Mouse (Mus musculus) liver, embryonic 11.5 days (tissue): Measurements from ENCODE around the gene Slc12a8. TPM values are rescaled to one million over a fixed set of nuclear protein-coding genes. Genes with fewer than 3 reads are reported as not detected.

Experiments
- ATAC-seq: fragments of 200-750 bp; cut with Nextera tagmentation; replicated peaks from 2 replicates; pipeline ENCODE4 v1.8.0; 2017; ENCODE audit warnings: moderate number of reproducible peaks, mild to moderate bottlenecking, moderate TSS enrichment, moderate library complexity; ENCODE audit not compliant: low FRiP score
- DNase-seq: peaks from one replicate; pipeline ENCODE4 v3.0.0-alpha.2; 2017; ENCODE audit warnings: low spot score
- H3K27ac ChIP-seq: fragments of 300-500 bp; sonication (generic); 2 replicates; pipeline ENCODE4 v1.5.1; 2014; ENCODE audit warnings: mild to moderate bottlenecking, low read depth, low read length, control low read depth
- H3K27me3 ChIP-seq: fragments of 300-500 bp; sonication (generic); replicated peaks from 2 replicates; pipeline ENCODE4 v1.6.1; 2014; ENCODE audit warnings: low read length, mixed read lengths; ENCODE audit not compliant: control insufficient read depth, insufficient read depth
- H3K36me3 ChIP-seq: fragments of 300-500 bp; sonication (generic); 2 replicates; pipeline ENCODE4 v1.6.1; 2014; ENCODE audit warnings: mild to moderate bottlenecking, low read length, moderate library complexity, mixed read lengths; ENCODE audit not compliant: control insufficient read depth, insufficient read depth
- H3K4me1 ChIP-seq: fragments of 300-500 bp; sonication (generic); replicated peaks from 2 replicates; pipeline ENCODE4 v1.6.1; 2014; ENCODE audit warnings: low read length, mixed read lengths; ENCODE audit not compliant: control insufficient read depth, insufficient read depth
- H3K4me2 ChIP-seq: fragments of 300-500 bp; sonication (generic); 2 replicates; pipeline ENCODE4 v1.6.1; 2014; ENCODE audit warnings: mild to moderate bottlenecking, control low read depth, moderate library complexity
- H3K4me3 ChIP-seq: fragments of 300-500 bp; sonication (generic); 2 replicates; pipeline ENCODE4 v1.5.1; 2014; ENCODE audit warnings: low read depth, low read length, control low read depth
- H3K9ac ChIP-seq: fragments of 300-500 bp; sonication (generic); 2 replicates; pipeline ENCODE4 v1.6.1; 2014; ENCODE audit warnings: low read depth, low read length, control low read depth
- H3K9me3 ChIP-seq: fragments of 300-500 bp; sonication (generic); 2 replicates; pipeline ENCODE4 v1.6.1; 2016; ENCODE audit warnings: low read length, inconsistent platforms, mixed read lengths; ENCODE audit not compliant: control insufficient read depth
- WGBS: fragments of 180-500 bp; shearing (Covaris S2); extraction: QIAGEN DNeasy Blood & Tissue Kit; methylation state at CpG from one replicate; pipeline ENCODE4 v1.1.7; 2014; 5-methylcytosine and 5-hydroxymethylcytosine counted together
- polyA plus RNA-seq: library from polyadenylated mRNA; unstranded; fragments of >200 nt; fragmentation: Nextera tagmentation; extraction: Ambion mirVana; gene quantifications from 2 replicates; pipeline ENCODE4 v1.2.1, GENCODE M21; 2014

The Slc12a8 gene
- polyA plus RNA-seq, 1 experiment from 2014 or later, result 0.16 TPM

GRCm38 (mm10) chr16:33560281-33560680, 43.2 kb downstream of the Slc12a8 start:
- H3K4me2 ChIP-seq, result no peak overlapping the region

GRCm38 (mm10) chr16:33561308-33562009, 44.3 kb downstream of the Slc12a8 start:
- Histone ChIP-seq H3K27me3 (no peaks in the 10 kb centered on the region), H3K27ac (no peak overlapping the region), H3K36me3 (no peaks in the 10 kb centered on the region), H3K4me3 (no peak overlapping the region), H3K9me3 (no peaks in the 10 kb centered on the region), H3K4me2 (no peak overlapping the region), H3K4me1 (0 out of 2 replicates have a peak, but pooled peaks cover 4% of the 10 kb centered on the region), H3K9ac (no peak overlapping the region)
- DNase-seq (no peak), ATAC-seq (no peak)
- WGBS, result 78% methylated on average over 12 of the region's 12 CpGs

More at GRCm38 (mm10) chr16:33560281-33560680, 43.2 kb downstream of the Slc12a8 start:
- H3K27ac ChIP-seq, result no peak overlapping the region
- no peak overlapping the region for H3K4me3 ChIP-seq
- 0 out of 2 replicates have a peak, but pooled peaks cover 4% of the 10 kb centered on the region for H3K4me1 ChIP-seq
- H3K36me3 ChIP-seq, result no peaks in the 10 kb centered on the region
- H3K27me3 ChIP-seq, result no peaks in the 10 kb centered on the region
- peak; percentile 65 for DNase-seq
- ATAC-seq, result peak; percentile 65
- no peaks in the 10 kb centered on the region for H3K9me3 ChIP-seq
- no peak overlapping the region for H3K9ac ChIP-seq
- WGBS, result 10% methylated on average over 6 of the region's 6 CpGs

GRCm38 (mm10) chr16:33562874-33563537, 45.9 kb downstream of the Slc12a8 start:
- 53% methylated on average over 12 of the region's 12 CpGs for WGBS
- DNase-seq, result no peak
- Histone ChIP-seq H3K9me3 (no peaks in the 10 kb centered on the region), H3K4me1 (peaks cover 4% of the 10 kb centered on the region; the same call in 1 of the 2 replicates), H3K4me3 (no peak overlapping the region), H3K27ac (no peak overlapping the region), H3K27me3 (no peaks in the 10 kb centered on the region), H3K36me3 (no peaks in the 10 kb centered on the region), H3K4me2 (no peak overlapping the region), H3K9ac (no peak overlapping the region)
- no peak for ATAC-seq

GRCm38 (mm10) chr16:33563538-33564013, 46.4 kb downstream of the Slc12a8 start:
- H3K27ac ChIP-seq, result no peak overlapping the region
- ATAC-seq (no peak), DNase-seq (no peak)
- H3K9me3 ChIP-seq, result no peaks in the 10 kb centered on the region
- WGBS, result 65% methylated on average over 5 of the region's 5 CpGs
- H3K4me2 ChIP-seq, result no peak overlapping the region
- peaks cover 4% of the 10 kb centered on the region; the same call in 1 of the 2 replicates for H3K4me1 ChIP-seq
- no peaks in the 10 kb centered on the region for H3K27me3 ChIP-seq
- H3K9ac ChIP-seq, result no peak overlapping the region
- H3K4me3 ChIP-seq, result no peak overlapping the region
- no peaks in the 10 kb centered on the region for H3K36me3 ChIP-seq

GRCm38 (mm10) chr16:33566467-33566866, 49.3 kb downstream of the Slc12a8 start:
- no peaks in the 10 kb centered on the region for H3K27me3 ChIP-seq
- WGBS, result 73% methylated on average over 10 of the region's 10 CpGs
- DNase-seq (no peak), ATAC-seq (no peak)
- no peak overlapping the region for H3K9ac ChIP-seq
- no peaks in the 10 kb centered on the region; the same call in 1 of the 2 replicates for H3K4me1 ChIP-seq
- no peaks in the 10 kb centered on the region for H3K36me3 ChIP-seq
- H3K4me3 ChIP-seq, result no peak overlapping the region
- no peak overlapping the region for H3K4me2 ChIP-seq
- H3K9me3 ChIP-seq, result no peaks in the 10 kb centered on the region
- no peak overlapping the region for H3K27ac ChIP-seq

GRCm38 (mm10) chr16:33567736-33568135, 50.6 kb downstream of the Slc12a8 start:
- Histone ChIP-seq H3K27ac (no peak overlapping the region), H3K9ac (no peak overlapping the region), H3K9me3 (no peaks in the 10 kb centered on the region), H3K4me2 (no peak overlapping the region), H3K4me3 (no peak overlapping the region), H3K27me3 (no peaks in the 10 kb centered on the region), H3K4me1 (no peaks in the 10 kb centered on the region; the same call in 1 of the 2 replicates), H3K36me3 (no peaks in the 10 kb centered on the region)
- 74% methylated on average over 4 of the region's 4 CpGs for WGBS
- ATAC-seq (no peak), DNase-seq (no peak)

GRCm38 (mm10) chr16:33568269-33569016, 51.3 kb downstream of the Slc12a8 start:
- H3K4me2 ChIP-seq, result no peak overlapping the region
- DNase-seq (no peak), ATAC-seq (no peak)
- no peaks in the 10 kb centered on the region for H3K27me3 ChIP-seq
- no peak overlapping the region for H3K9ac ChIP-seq
- WGBS, result 82% methylated on average over 12 of the region's 12 CpGs
- no peaks in the 10 kb centered on the region; the same call in 1 of the 2 replicates for H3K4me1 ChIP-seq
- H3K36me3 ChIP-seq, result no peaks in the 10 kb centered on the region
- no peak overlapping the region for H3K4me3 ChIP-seq
- H3K27ac ChIP-seq, result no peak overlapping the region
- H3K9me3 ChIP-seq, result no peaks in the 10 kb centered on the region

GRCm38 (mm10) chr16:33572646-33573045, 55.5 kb downstream of the Slc12a8 start:
- H3K27ac ChIP-seq, result no peak overlapping the region
- H3K4me1 ChIP-seq, result no peaks in the 10 kb centered on the region; the same call in 1 of the 2 replicates
- no peak overlapping the region for H3K4me2 ChIP-seq
- no peak overlapping the region for H3K9ac ChIP-seq
- 0 out of 2 replicates have a peak, but pooled peaks cover 4% of the 10 kb centered on the region for H3K27me3 ChIP-seq
- 79% methylated on average over 6 of the region's 6 CpGs for WGBS
- no peak overlapping the region for H3K4me3 ChIP-seq
- DNase-seq (no peak), ATAC-seq (no peak)
- H3K9me3 ChIP-seq, result no peaks in the 10 kb centered on the region
- no peaks in the 10 kb centered on the region for H3K36me3 ChIP-seq
